Mouse (Mus musculus) neural tube, embryonic 11.5 days (tissue): ENCODE measurements at regions not wholly inside any gene's neighbourhood (a gene's known extent, or its start where the extent isn't known, plus 50 kb on each side); places are given as distances from the start of the nearest gene placed in this dataset.

Experiments used
- ATAC-seq: fragments of 200-750 bp; cut with Nextera tagmentation; 2 replicates; pipeline ENCODE4 v1.8.0; 2017; ENCODE audit warnings: moderate number of reproducible peaks, mild to moderate bottlenecking, moderate TSS enrichment, moderate library complexity; ENCODE audit not compliant: insufficient read depth, low FRiP score, low TSS enrichment
- DNase-seq: peaks from one replicate; pipeline ENCODE4 v3.0.0-alpha.2; 2015; ENCODE audit warnings: low spot score
- H3K27ac ChIP-seq: fragments of 300-500 bp; sonication (generic); 2 replicates; pipeline ENCODE4 v1.5.1; 2014; ENCODE audit warnings: low read depth, mild to moderate bottlenecking, low read length
- H3K27me3 ChIP-seq: fragments of 300-500 bp; sonication (generic); 2 replicates; pipeline ENCODE4 v1.6.1; 2014; ENCODE audit warnings: mild to moderate bottlenecking, low read length, mixed read lengths; ENCODE audit not compliant: control insufficient read depth, insufficient read depth
- H3K36me3 ChIP-seq: fragments of 300-500 bp; sonication (generic); 2 replicates; pipeline ENCODE4 v1.6.1; 2014; ENCODE audit warnings: mild to moderate bottlenecking, low read length, moderate library complexity, mixed read lengths; ENCODE audit not compliant: control insufficient read depth, insufficient read depth
- H3K4me1 ChIP-seq: fragments of 300-500 bp; sonication (generic); 2 replicates; pipeline ENCODE4 v1.6.1; 2014; ENCODE audit warnings: low read length, mixed read lengths; ENCODE audit not compliant: control insufficient read depth, insufficient read depth
- H3K4me2 ChIP-seq: fragments of 300-500 bp; sonication (generic); 2 replicates; pipeline ENCODE4 v1.6.1; 2014; ENCODE audit warnings: low read depth, mild to moderate bottlenecking, moderate library complexity
- H3K4me3 ChIP-seq: fragments of 300-500 bp; sonication (generic); 2 replicates; pipeline ENCODE4 v1.5.1; 2014; ENCODE audit warnings: low read depth, low read length
- H3K9ac ChIP-seq: fragments of 300-500 bp; sonication (generic); 2 replicates; pipeline ENCODE4 v1.6.1; 2014; ENCODE audit warnings: mild to moderate bottlenecking, low read length
- H3K9me3 ChIP-seq: fragments of 300-500 bp; sonication (generic); 2 replicates; pipeline ENCODE4 v1.6.1; 2016; ENCODE audit warnings: low read length; ENCODE audit not compliant: control insufficient read depth
- WGBS: fragments of 180-500 bp; shearing (Covaris S2); extraction: QIAGEN DNeasy Blood & Tissue Kit; methylation state at CpG from one replicate; pipeline ENCODE4 v1.1.7; 2014; 5-methylcytosine and 5-hydroxymethylcytosine counted together

DNA sequence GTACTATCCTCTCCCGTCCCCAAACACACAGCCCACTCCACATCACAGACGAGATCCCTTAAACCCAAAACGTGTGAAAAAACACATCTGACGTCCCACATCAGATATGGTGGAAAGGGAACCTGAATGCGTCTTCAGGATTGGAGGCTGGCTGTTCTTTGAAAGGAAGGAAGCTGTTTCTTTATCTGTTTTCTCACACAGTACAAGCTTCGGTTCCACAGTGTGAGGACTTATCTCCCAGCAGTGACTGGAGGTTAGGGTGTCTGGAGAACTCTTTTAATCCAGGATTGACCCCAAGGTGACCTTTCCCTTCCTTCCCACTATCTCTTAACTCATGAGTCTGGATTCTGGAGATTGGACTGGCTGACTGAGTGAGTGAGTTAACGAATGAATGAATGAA is 225.8 kb upstream of the Klf3 start:
- Histone ChIP-seq H3K4me1 (peaks cover 20% of the 10 kb centered on the region), H3K4me3 (no peak overlapping the region), H3K9me3 (no peaks in the 10 kb centered on the region), H3K27me3 (no peaks in the 10 kb centered on the region), H3K9ac (no peak overlapping the region), H3K36me3 (no peaks in the 10 kb centered on the region), H3K27ac (no peak overlapping the region), H3K4me2 (no peak overlapping the region)
- ATAC-seq (no peak), DNase-seq (no peak)
- WGBS: 72% methylated on average over 7 of the region's 7 CpGs

DNA sequence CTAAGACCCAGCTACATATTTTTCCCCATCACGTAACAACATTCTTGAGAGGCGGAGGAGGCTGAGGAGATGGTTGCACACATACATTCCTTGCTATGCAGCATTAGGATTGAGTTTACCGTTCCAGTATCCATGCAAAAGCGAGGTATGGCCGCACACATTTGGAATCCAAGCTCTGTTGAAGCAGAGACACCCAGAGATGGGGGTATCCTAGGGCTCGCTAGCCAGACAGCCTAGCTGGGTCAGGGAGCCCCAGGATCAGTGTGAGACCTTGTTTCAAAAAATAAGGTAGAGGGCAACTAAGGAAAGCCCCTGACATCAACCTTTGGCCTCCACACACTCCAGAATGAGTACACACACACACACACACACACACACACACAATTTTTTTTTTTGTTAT is 224.7 kb upstream of the Klf3 start:
- 89% methylated on average over 6 of the region's 6 CpGs for WGBS
- no peak for DNase-seq
- no peak for ATAC-seq

DNA sequence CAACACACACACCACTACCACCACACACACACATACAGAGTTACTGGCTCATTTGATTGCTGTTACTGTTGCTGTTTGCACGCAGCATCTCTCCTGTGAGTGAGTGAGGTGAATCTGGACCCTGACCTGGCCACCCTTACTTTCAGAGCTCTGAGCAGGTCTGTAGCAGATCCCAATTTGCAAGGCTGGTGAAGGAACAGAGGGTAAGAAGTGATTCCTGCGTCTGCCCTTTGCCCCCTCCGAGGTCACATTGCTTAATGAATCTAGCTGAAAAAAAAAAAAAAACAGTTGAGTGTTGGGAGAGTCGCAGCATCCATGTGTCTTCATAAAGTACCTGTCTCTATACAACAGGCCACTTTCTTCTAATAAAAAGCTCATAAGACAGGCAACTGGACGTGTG is 224.1 kb upstream of the Klf3 start:
- DNase-seq: no peak

More for the DNA sequence above, 224.7 kb upstream of the Klf3 start:
- Histone ChIP-seq H3K4me2 (no peak overlapping the region), H3K4me3 (no peak overlapping the region), H3K36me3 (no peaks in the 10 kb centered on the region), H3K9ac (no peak overlapping the region), H3K4me1 (peaks cover 20% of the 10 kb centered on the region), H3K9me3 (no peaks in the 10 kb centered on the region), H3K27ac (peak overlapping the region; percentile 56; the same call in 1 of the 2 replicates), H3K27me3 (no peaks in the 10 kb centered on the region)

DNA sequence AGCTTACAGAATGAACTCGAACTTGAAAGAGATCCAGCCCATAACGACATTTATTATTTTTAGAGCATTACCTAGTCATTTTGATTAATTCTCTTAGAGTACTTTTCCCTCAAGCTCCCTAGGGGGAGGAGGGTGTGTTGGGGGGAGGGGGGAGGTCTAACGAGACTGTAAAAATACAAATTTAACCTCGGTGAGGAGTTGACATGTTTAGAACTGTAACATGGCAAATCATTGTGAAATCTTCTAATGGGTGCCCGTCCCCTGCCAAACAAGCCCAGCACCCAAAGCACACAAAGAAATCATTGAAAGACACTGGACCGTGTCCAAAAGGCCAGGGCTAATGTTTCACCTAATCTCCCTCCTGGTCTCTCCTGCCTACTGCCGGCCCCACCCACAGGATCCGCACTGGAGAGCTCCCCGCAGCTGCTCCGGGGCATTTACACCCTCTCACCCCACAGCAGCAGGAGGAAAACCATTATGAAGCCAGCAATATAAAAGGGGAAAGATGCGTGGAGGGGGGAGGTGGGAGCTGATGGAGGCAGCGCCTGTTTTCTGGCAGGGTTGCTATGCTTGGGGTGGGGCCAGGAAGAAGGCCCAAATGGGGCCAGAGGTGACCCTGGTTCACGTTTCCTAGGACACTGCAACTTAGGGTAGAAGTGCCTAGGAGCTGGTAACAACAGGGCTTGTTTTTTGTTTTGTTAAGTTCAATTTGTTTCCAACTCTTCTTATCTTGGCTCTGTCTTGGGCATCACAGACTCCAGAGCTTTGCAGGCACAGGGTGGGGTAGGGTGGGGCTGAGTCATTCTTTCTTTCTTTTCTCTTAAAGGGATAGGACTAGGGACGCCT is 223.5 kb upstream of the Klf3 start:
- Histone ChIP-seq H3K9ac (peak overlapping the region; percentile 41; the same call in 1 of the 2 replicates), H3K27me3 (no peaks in the 10 kb centered on the region), H3K36me3 (no peaks in the 10 kb centered on the region), H3K4me1 (peaks cover 20% of the 10 kb centered on the region), H3K4me2 (peak overlapping the region; percentile 25; the same call in 1 of the 2 replicates), H3K9me3 (no peaks in the 10 kb centered on the region), H3K27ac (peak overlapping the region; percentile 82), H3K4me3 (no peak overlapping the region)
- DNase-seq (peak; percentile 63), ATAC-seq (peak; percentile 65; the same call in 1 of the 2 replicates)
- WGBS: 6% methylated on average over 14 of the region's 14 CpGs

More for the DNA sequence above, 224.1 kb upstream of the Klf3 start:
- Histone ChIP-seq H3K27me3 (no peaks in the 10 kb centered on the region), H3K4me3 (no peak overlapping the region), H3K4me1 (peaks cover 20% of the 10 kb centered on the region), H3K9ac (no peak overlapping the region), H3K36me3 (no peaks in the 10 kb centered on the region), H3K4me2 (no peak overlapping the region), H3K27ac (no peak overlapping the region), H3K9me3 (no peaks in the 10 kb centered on the region)
- WGBS: 43% methylated on average over 5 of the region's 5 CpGs
- no peak for ATAC-seq

DNA sequence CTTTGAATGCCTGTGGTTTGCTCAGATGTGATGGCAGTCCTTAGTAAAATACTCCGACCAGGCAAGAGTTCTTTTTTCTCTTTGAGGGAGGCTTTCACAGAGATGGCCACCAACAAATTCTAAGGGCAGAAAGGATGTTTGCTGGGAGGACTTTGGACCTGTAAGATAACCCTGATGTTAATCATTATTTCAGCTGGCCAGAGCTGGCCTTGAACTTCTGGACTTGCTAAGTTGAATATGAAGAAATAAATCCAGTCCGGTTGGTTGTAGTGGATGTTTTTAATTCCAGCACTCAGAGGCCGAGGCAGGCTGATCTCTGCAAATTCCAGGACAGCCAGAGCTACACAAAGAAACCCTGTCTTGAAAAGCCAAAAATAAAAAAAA is 222.9 kb upstream of the Klf3 start:
- no peak overlapping the region for H3K4me3 ChIP-seq
- no peaks in the 10 kb centered on the region for H3K27me3 ChIP-seq
- no peak for ATAC-seq
- peaks cover 20% of the 10 kb centered on the region for H3K4me1 ChIP-seq
- 71% methylated on average over 3 of the region's 3 CpGs for WGBS
- no peaks in the 10 kb centered on the region for H3K9me3 ChIP-seq
- no peak overlapping the region for H3K4me2 ChIP-seq
- no peaks in the 10 kb centered on the region for H3K36me3 ChIP-seq
- DNase-seq: no peak
- H3K27ac ChIP-seq: peak overlapping the region; percentile 82
- H3K9ac ChIP-seq: no peak overlapping the region

DNA sequence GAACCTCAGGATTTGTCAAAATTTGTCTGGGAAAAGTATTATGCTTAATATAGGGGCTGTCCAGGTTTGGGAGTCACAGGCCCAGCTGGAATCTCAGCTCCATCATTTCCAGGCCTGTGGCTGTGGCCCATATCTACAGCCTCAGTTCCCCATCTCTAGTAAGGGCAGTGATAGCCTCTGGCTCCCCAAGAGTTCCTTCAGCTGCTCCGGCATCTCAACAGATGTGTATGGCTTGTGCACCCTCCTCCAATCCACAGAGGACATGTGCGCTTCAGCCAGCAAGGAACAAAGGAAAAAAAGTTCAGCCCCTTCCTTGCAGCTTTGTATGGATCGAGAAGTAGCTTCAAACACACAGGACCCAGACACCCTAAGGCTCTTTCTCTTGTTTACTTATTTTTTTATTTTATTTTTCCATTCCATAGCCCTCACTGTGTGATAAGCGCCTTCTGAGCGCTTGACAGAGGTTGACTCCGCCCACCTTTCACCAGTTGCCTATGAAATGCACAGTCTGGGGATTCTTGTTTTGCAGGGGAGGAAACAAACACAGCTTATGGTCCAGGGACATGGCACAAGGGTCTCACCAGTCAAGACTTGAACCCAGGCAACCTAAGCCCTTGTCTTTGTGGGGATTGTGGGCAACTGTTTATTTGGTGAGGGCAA is 222.3 kb upstream of the Klf3 start:
- Histone ChIP-seq H3K27ac (no peak overlapping the region), H3K4me1 (peaks cover 20% of the 10 kb centered on the region), H3K9me3 (no peaks in the 10 kb centered on the region), H3K4me3 (no peak overlapping the region), H3K27me3 (no peaks in the 10 kb centered on the region), H3K4me2 (no peak overlapping the region), H3K36me3 (no peaks in the 10 kb centered on the region), H3K9ac (no peak overlapping the region)
- 88% methylated on average over 6 of the region's 6 CpGs for WGBS
- DNase-seq (no peak), ATAC-seq (no peak)

DNA sequence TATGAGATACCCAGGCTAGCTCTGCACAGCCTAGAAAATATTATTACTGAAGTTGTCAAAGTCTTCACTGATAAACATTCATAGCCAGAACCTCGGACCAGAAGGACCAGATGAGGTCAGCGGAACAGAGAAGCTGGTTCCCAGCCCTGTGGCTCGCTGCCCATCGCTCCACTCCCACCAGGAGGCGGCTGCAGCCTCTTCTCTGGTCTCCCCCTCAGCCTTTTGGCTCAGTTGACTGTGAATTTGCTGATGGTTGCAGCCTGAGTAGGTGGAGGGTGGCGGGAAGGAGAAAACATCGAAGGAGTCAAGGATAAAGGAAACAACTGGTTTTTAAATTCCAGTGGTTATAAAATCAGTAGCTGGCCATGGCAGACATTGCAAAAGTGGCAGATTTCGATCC is 221.7 kb upstream of the Klf3 start:
- Histone ChIP-seq H3K4me3 (no peak overlapping the region), H3K36me3 (no peaks in the 10 kb centered on the region), H3K4me2 (no peak overlapping the region), H3K27me3 (no peaks in the 10 kb centered on the region), H3K4me1 (peaks cover 20% of the 10 kb centered on the region), H3K27ac (no peak overlapping the region), H3K9ac (no peak overlapping the region), H3K9me3 (no peaks in the 10 kb centered on the region)
- DNase-seq: no peak
- 71% methylated on average over 8 of the region's 8 CpGs for WGBS
- ATAC-seq: no peak

DNA sequence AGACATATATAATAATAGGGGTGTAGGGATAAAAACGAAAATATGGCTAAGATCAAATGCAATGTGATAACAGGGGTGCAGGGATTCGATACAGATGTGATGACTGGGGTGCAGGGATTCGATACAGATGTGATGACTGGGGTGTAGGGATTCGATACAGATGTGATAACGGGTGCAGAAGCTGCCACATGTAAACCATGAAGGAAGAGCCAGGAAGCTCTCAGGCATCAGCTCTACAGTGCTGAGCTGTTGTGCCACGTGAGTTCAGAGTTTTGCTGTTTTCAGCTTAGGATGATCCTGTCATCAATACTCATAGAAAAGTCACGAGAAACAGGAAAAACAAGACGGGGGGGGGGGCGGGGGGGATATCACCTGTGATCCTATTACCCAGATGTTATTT is 221.2 kb upstream of the Klf3 start:
- H3K4me2 ChIP-seq: no peak overlapping the region
- peaks cover 20% of the 10 kb centered on the region for H3K4me1 ChIP-seq
- no peak overlapping the region for H3K27ac ChIP-seq
- no peaks in the 10 kb centered on the region for H3K27me3 ChIP-seq
- H3K36me3 ChIP-seq: no peaks in the 10 kb centered on the region
- no peak overlapping the region for H3K9ac ChIP-seq
- no peak for ATAC-seq
- no peaks in the 10 kb centered on the region for H3K9me3 ChIP-seq
- WGBS: 80% methylated on average over 9 of the region's 9 CpGs
- no peak overlapping the region for H3K4me3 ChIP-seq
- DNase-seq: no peak

DNA sequence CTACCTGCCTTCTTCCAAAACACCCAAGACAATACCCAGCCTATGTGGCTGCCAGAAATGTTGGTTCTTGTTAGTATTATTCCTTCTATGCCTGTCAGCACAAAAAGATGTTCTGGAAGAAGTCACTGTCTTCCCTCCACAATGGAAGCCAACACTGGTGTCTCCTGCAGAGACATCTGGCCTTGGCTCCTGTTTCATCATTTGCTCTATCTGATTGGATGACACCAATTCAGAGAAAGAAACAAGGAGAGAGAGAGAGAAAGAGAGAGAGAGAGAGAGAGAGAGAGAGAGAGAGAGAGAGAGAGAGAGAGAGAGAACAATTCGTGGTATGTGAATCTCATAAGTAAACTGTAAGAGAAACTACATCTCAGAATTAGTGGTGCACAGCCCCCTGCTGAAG is 218.9 kb upstream of the Klf3 start:
- WGBS: 75% methylated on average over 1 of the region's 1 CpGs
- H3K4me3 ChIP-seq: no peak overlapping the region
- H3K36me3 ChIP-seq: no peaks in the 10 kb centered on the region
- H3K27ac ChIP-seq: no peak overlapping the region
- H3K9ac ChIP-seq: no peak overlapping the region
- no peak for DNase-seq
- H3K4me2 ChIP-seq: no peak overlapping the region
- peaks cover 9% of the 10 kb centered on the region; the same call in 1 of the 2 replicates for H3K4me1 ChIP-seq
- H3K9me3 ChIP-seq: no peaks in the 10 kb centered on the region
- H3K27me3 ChIP-seq: no peaks in the 10 kb centered on the region
- no peak for ATAC-seq
